Mouse (Mus musculus) left cerebral cortex, postnatal 36 days (tissue): ENCODE data around the gene Il1rl2. TPM values are rescaled to one million over a fixed set of nuclear protein-coding genes. Genes with fewer than 3 reads are reported as not detected.

ENCODE experiments used
- total RNA-seq, 2 experiments: library from RNA; stranded (reverse); gene quantifications; 2 replicates each; pipeline ENCODE4 v1.2.3; 2021

Gene Il1rl2
- total RNA-seq, 2 experiments from 2014 or later: 0.54 to 1.1 TPM

Other genes starting within 250 kb of the Il1rl2 start
- 1 to 10 TPM; 2.4 TPM for gene Il1r1, start 99.5 kb upstream of the Il1rl2 start, total RNA-seq
- under 1 TPM; 0.35 to 0.48 TPM for gene Il1rl1, start 105.0 kb downstream of the Il1rl2 start, total RNA-seq
- under 1 TPM in 1 of 2 experiments, not detected in 1; 0.09 TPM for gene Il18r1, start 140.9 kb downstream of the Il1rl2 start, total RNA-seq
- gene Il18rap, start 190.8 kb downstream of the Il1rl2 start, total RNA-seq: not detected